Mouse (Mus musculus) right cerebral cortex, adult 18-20 months (tissue): ENCODE data around the gene Gadd45a.
A peak's percentile ranks its signal among the peaks of the same experiment; 100 is the strongest.

Experiments used
- DNase-seq: peaks from one replicate; pipeline ENCODE4 v3.0.0; 2022; ENCODE audit warnings: mixed read lengths

Gadd45a gene

DNA sequence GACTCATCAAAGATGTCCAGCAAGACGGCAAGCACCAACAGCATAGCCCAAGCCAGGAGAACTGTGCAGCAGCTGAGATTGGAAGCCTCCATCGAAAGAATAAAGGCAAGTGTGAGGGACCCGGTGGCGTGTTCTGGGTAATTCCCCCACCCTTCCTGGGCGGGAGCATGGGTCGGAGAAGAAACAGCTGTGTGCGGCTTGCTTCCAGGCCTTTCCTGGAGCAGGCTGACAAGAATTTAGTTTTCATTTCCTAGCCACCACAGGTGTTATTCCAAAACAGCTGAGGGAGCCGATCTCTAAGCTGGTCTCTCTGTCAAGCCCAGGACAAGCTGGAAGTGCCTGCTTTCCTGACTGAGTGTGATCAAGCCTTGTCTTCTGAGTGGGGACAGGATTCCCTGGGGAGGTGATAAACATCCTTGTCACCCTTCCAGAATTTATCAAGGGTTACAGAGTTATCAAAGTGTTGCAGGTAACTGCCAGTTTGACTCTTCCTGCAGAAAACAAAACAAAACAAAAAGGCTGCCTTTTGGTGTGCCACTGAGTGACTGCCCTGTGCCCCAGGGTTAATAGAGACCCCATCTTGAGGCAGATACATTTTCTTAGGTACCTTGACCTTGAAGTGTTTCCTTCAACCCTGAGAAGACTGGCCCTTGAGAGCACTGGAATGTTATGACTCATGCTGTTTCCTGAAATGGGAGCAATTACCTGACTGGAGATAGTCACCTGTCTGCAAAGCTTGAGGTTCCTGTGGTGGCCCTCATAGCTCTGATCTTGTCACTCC, 21.3 kb downstream of the Gadd45a start:
- DNase-seq = no peak

- DNase-seq = peak; percentile 40
These were observed 22.6 kb downstream of the Gadd45a start for GRCm38 (mm10) chr6:67014679-67015075.

DNA sequence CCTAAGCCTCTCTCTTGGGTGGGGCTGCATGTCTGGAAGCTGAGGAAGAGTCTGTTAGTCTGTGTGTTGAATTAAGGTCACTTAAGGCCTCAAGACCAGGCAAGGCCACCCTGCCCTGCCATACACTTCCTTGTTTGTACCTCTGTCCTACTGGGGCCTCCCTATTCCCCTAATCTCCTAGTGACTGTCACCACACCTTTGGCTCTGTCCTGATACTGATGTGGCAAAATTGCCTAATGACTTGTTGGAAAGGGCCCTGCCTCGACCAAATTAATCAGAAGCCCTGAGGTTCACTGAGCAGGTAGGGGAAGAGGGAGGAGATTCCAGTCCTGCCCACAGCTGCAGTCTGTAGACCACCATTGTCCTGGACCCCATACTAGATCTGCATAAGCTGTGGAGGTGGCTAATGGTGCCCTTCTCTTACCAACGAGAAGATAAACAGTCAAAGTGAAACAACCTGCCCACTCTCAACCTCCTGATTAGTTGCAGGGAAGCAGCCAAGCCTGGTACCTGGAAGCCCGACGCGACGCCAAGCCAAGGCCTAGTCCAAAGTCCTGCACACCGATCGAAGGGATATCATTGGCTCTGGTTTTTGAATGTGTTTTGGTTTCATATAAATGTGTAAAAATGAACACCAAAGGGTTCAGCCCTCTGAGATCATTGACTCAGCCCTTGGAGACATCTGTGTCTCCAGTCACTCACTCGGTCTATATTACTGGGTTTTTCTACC, 23.1 kb downstream of the Gadd45a start:
- no peak for DNase-seq

- no peak for DNase-seq
These were observed 23.8 kb downstream of the Gadd45a start for GRCm38 (mm10) chr6:67013293-67013948.

- DNase-seq = no peak
These were observed 26.1 kb downstream of the Gadd45a start for GRCm38 (mm10) chr6:67011217-67011518.

DNA sequence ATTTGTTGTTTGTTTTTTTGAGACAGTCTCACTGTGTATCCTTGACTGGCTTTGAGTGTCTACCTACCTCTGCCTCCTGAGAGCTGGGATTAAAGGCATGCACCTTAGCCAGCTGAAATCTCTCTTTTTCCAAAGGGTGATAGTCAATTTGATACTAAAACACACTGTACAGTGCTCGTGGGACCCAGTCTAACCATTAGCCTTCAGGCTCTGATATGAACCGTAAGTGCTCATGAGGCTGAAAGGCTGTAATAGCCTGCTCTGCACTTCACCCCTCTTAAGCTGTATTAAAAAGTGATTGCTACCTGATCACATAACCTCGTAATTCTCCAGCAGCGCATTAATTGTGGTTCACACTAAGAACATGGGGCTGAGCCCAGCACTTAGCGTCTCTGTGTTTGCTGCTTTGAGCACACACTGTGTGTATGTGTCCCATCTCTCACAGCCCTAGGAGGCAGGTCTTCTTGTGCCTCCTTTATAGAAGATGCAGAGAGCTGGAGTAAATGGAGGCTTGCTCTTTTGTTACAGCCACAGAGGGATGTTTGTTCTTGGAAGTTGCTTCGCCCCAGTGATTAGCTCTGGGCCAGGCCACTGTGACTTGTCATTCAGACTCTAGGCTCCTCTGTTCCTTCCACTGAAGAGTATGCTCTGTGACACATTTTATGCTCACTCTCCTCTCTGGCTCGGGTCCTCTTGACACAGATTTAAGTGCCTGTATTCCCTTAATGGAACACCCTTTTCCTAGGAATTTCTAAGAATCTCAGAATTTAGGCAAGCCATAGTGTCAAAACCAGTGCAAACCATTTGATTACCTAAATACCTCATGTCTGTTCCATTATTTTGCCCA, 26.7 kb downstream of the Gadd45a start:
- DNase-seq = no peak

DNA sequence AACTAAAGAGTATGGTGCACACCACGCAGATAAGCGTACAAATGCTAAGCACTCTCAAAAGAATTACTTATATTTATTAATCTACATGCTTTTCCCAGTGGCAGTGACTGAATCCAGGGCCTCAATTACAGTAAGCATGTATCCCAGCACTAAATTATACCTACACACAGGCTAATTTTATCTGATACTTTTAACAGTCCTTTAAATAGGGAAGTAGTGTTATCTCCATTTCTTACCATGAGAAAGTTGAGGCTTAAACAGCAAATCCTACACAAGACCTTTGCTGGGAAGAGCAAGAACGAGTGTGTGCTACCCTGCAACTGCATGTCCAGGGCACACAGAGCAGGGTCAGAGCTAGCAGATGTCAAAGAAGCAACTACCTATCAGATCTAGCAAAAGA, 27.4 kb downstream of the Gadd45a start:
- DNase-seq = no peak

DNA sequence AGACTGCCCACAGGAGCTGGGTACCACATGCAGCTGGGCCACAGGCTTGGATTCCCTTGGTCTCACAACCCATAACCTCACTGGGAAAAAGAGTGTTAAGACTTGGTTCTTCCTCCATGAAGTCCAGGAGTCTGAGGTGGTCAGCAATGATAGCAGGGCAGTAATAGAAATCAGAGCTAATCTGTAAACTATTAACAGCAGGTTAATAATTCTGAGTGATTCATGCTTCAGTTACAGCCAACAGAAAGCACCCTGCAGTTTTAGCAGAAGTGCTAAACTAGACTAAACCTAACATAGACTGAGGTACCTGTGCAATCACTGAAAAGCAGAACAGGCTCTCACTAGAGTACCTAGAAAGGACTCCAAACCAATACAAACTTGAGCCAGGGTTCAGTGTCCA, 37.5 kb downstream of the Gadd45a start:
- DNase-seq = no peak

DNA sequence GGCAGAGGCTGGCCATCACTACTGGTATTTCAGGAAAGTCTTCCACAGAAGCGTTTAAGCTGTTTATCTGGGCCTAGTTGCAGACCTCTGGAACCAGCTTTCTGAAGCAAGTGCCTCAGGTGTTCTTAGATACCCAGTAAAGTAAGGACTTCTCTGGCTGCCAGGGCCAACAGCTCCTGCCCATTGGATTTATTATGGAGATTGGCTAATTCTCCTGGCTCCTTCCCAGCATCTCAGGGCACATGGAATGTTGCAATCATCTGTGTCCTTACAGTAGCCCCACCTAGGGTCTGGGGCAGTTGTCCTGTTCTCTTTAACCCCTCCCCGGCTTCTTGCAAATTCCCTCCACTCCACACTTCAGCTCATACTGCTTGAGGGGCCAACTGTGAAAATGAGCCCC, 38.6 kb downstream of the Gadd45a start:
- DNase-seq = no peak

- DNase-seq = no peak
These were observed 41.0 kb downstream of the Gadd45a start for GRCm38 (mm10) chr6:66996257-66996656.

GRCm38 (mm10) chr6:66995825-66996224, 41.4 kb downstream of the Gadd45a start:
- no peak for DNase-seq

- DNase-seq = no peak
These were observed 42.3 kb downstream of the Gadd45a start for GRCm38 (mm10) chr6:66994981-66995380.

- no peak for DNase-seq
These were observed 44.5 kb downstream of the Gadd45a start for GRCm38 (mm10) chr6:66992786-66993185.

DNA sequence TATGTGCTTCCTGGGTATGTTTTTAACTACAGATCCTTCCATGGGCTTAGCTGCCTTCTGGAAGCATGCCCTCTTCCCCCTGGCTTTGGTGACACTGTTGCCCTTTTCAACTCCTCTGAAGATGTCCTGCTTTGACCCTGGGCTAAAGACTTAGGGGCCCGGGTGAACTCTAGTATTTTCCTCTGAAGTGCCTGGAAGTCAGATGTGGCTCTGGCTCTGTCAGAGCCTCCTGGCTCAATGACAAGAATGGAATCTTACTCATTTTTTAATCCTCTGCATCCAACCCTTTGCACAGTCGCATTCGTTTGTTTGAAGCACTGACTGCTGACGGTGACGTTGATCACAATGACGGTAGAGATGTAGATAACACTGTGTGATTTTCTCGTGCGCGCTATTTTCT, 45.0 kb downstream of the Gadd45a start:
- no peak for DNase-seq

DNA sequence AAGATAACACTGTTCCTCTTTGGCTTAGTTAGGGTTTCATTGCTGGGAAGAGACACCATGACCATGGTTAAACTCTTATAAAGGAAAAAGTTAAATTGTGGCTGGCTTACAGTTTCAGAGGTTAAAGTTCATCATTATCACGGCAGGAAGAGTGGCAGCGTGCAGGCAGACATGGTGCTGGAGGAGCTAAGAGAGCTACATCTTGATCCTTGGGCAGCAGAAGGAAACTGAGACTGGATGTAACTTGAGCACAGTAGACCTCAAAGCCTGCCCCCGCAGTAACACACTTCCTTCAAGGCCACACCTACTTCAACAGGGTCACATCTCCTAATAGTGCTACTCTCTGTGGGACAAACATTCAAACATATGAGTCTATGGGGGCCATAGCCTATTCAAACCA, 47.7 kb downstream of the Gadd45a start:
- DNase-seq = no peak

DNA sequence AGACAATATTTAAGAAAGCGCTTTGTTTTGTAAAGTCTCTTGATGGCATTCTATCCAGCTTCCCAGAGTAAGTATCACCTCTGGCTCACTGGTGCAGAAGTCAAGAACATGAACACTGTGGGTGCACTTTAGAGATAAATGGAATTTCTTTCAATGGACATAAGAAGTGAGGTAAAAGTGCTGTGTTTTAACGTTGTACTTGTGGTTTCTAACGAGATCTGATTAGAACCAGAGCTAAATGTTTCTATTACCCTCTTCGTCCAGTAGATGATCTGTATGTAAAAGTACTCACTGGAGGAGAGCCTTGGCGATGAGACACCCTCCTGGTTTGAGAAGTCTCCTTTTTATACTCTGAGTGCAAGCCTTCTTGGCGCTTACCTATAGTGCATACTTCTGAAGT, 48.2 kb downstream of the Gadd45a start:
- no peak for DNase-seq

GRCm38 (mm10) chr6:66988363-66988762, 48.9 kb downstream of the Gadd45a start:
- DNase-seq = no peak

- no peak for DNase-seq
These were observed 49.6 kb downstream of the Gadd45a start for GRCm38 (mm10) chr6:66987643-66988042.

- no peak for DNase-seq
These were observed 51.2 kb downstream of the Gadd45a start for GRCm38 (mm10) chr6:66986063-66986462.

DNA sequence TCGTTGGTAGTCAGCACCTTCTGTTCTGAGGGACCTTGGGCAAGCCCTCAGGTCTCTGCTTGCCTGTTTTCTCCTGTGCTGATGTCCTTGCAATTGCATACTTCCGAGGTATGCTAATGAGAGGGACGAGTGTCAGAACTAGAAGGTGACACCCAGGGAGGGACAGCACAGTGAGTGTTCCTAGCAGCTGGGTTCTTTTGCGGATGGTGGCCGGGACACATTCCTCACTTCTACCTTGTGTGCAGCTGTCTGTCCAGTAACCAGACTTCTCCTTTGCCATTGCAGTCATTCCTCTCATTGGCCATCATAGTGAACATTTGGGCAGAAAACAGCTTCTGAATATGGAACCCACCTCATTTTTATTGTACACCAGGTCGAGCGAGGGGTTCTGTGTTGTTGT, 51.8 kb downstream of the Gadd45a start:
- no peak for DNase-seq
